Mouse (Mus musculus) heart, embryonic 16.5 days (tissue): ENCODE data around the gene Pam. TPM values are rescaled to one million over a fixed set of nuclear protein-coding genes. Genes with fewer than 3 reads are reported as not detected.
"Not testable (repeated sequence)": the region's sequence is repeated elsewhere in the genome, so short reads cannot be mapped to it uniquely, and the experiment has no call there.

Source experiments
- ATAC-seq: fragments of 200-750 bp; cut with Nextera tagmentation; replicated peaks from 2 replicates; pipeline ENCODE4 v1.8.0; 2017; ENCODE audit warnings: moderate number of reproducible peaks; ENCODE audit not compliant: insufficient read depth, low FRiP score; ENCODE audit errors: extremely low read depth
- H3K27ac ChIP-seq: fragments of 300-500 bp; sonication (generic); 2 replicates; pipeline ENCODE4 v1.5.1; 2014; ENCODE audit warnings: mild to moderate bottlenecking, low read length, control low read depth, moderate library complexity
- H3K27me3 ChIP-seq: fragments of 300-500 bp; sonication (generic); 2 replicates; pipeline ENCODE4 v1.6.1; 2014; ENCODE audit warnings: low read length, mixed read lengths; ENCODE audit not compliant: control insufficient read depth, insufficient read depth
- H3K36me3 ChIP-seq: fragments of 300-500 bp; sonication (generic); 2 replicates; pipeline ENCODE4 v1.6.1; 2014; ENCODE audit not compliant: control insufficient read depth, insufficient read depth
- H3K4me1 ChIP-seq: fragments of 300-500 bp; sonication (generic); 2 replicates; pipeline ENCODE4 v1.6.1; 2014; ENCODE audit warnings: low read length, mixed read lengths; ENCODE audit not compliant: control insufficient read depth, insufficient read depth
- H3K4me2 ChIP-seq: fragments of 300-500 bp; sonication (generic); 2 replicates; pipeline ENCODE4 v1.6.1; 2014; ENCODE audit warnings: low read depth, mild to moderate bottlenecking, control low read depth, low read length
- H3K4me3 ChIP-seq: fragments of 300-500 bp; sonication (generic); 2 replicates; pipeline ENCODE4 v1.5.1; 2014; ENCODE audit warnings: mild to moderate bottlenecking, control low read depth, low read length
- H3K9ac ChIP-seq: fragments of 300-500 bp; sonication (generic); 2 replicates; pipeline ENCODE4 v1.6.1; 2014; ENCODE audit warnings: low read length, control low read depth
- H3K9me3 ChIP-seq: fragments of 300-500 bp; sonication (generic); replicated peaks from 2 replicates; pipeline ENCODE4 v1.6.1; 2016; ENCODE audit warnings: low read length; ENCODE audit not compliant: control insufficient read depth
- WGBS: fragments of 180-500 bp; shearing (Covaris S2); extraction: QIAGEN DNeasy Blood & Tissue Kit; methylation state at CpG from one replicate; pipeline ENCODE4 v1.1.7; 2014; 5-methylcytosine and 5-hydroxymethylcytosine counted together
- polyA plus RNA-seq: library from polyadenylated mRNA; unstranded; fragments of >200 nt; fragmentation: Nextera tagmentation; extraction: Ambion mirVana; gene quantifications from 2 replicates; pipeline ENCODE4 v1.2.1, GENCODE M21; 2015

Pam gene
- polyA plus RNA-seq, 1 experiment from 2014 or later: 434 TPM

- peak overlapping the region; percentile 71 for H3K4me2 ChIP-seq
- no peak for ATAC-seq
- 25% methylated on average over 13 of the region's 13 CpGs for WGBS
These were observed 119.4 kb downstream of the Pam start for GRCm38 (mm10) chr1:97976072-97976471.

DNA sequence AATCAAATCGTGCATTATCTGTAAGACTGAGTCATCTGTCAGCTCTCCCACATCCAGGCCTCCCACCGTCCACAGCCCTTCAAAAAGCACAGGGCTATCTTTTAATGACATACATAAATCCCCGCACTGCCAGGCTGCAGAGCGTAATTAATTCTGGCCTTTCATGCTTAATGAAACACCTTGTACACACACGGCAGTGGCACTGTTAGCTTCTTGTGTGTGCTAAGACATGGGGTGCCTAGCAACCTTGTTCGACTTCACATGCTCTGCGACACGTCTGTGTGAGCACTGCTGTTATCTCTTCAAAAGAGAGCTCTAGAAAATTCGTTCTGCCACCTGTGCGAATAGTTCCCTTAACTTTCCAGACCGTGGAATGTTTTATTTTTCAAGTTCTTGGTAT is 120.5 kb downstream of the Pam start:
- H3K27me3 ChIP-seq: no peaks in the 10 kb centered on the region
- peak overlapping the region; percentile 61 for H3K4me3 ChIP-seq
- H3K9me3 ChIP-seq: no peaks in the 10 kb centered on the region
- H3K4me2 ChIP-seq: peak overlapping the region; percentile 71
- 26% methylated on average over 11 of the region's 11 CpGs for WGBS
- no peak for ATAC-seq
- H3K36me3 ChIP-seq: peaks cover 6% of the 10 kb centered on the region; the same call in 1 of the 2 replicates
- H3K4me1 ChIP-seq: peaks cover 20% of the 10 kb centered on the region
- peak overlapping the region; percentile 65 for H3K27ac ChIP-seq
- H3K9ac ChIP-seq: peak overlapping the region; percentile 72

More at GRCm38 (mm10) chr1:97976072-97976471, 119.4 kb downstream of the Pam start:
- H3K27ac ChIP-seq: peak overlapping the region; percentile 99
- no peaks in the 10 kb centered on the region for H3K9me3 ChIP-seq
- peaks cover 27% of the 10 kb centered on the region for H3K4me1 ChIP-seq
- 0 out of 2 replicates have a peak, but pooled peaks cover 6% of the 10 kb centered on the region for H3K36me3 ChIP-seq
- H3K27me3 ChIP-seq: no peaks in the 10 kb centered on the region
- peak overlapping the region; percentile 95 for H3K9ac ChIP-seq
- H3K4me3 ChIP-seq: peak overlapping the region; percentile 79

GRCm38 (mm10) chr1:97969765-97970164 is 125.7 kb downstream of the Pam start:
- no peak overlapping the region for H3K27ac ChIP-seq
- peaks cover 35% of the 10 kb centered on the region for H3K4me1 ChIP-seq
- no peak overlapping the region for H3K9ac ChIP-seq
- 29% methylated on average over 4 of the region's 4 CpGs for WGBS
- no peak overlapping the region for H3K4me3 ChIP-seq
- no peak overlapping the region for H3K4me2 ChIP-seq
- no peaks in the 10 kb centered on the region for H3K9me3 ChIP-seq
- H3K27me3 ChIP-seq: no peaks in the 10 kb centered on the region
- ATAC-seq: no peak
- H3K36me3 ChIP-seq: peaks cover 13% of the 10 kb centered on the region; the same call in 1 of the 2 replicates

GRCm38 (mm10) chr1:97963711-97964110 is 131.7 kb downstream of the Pam start:
- Histone ChIP-seq H3K9ac (no peak overlapping the region), H3K9me3 (no peaks in the 10 kb centered on the region), H3K4me3 (no peak overlapping the region), H3K36me3 (peaks cover 7% of the 10 kb centered on the region), H3K27ac (no peak overlapping the region), H3K27me3 (no peaks in the 10 kb centered on the region), H3K4me1 (peaks cover 41% of the 10 kb centered on the region), H3K4me2 (no peak overlapping the region)
- no peak for ATAC-seq
- WGBS: 47% methylated on average over 2 of the region's 2 CpGs

DNA sequence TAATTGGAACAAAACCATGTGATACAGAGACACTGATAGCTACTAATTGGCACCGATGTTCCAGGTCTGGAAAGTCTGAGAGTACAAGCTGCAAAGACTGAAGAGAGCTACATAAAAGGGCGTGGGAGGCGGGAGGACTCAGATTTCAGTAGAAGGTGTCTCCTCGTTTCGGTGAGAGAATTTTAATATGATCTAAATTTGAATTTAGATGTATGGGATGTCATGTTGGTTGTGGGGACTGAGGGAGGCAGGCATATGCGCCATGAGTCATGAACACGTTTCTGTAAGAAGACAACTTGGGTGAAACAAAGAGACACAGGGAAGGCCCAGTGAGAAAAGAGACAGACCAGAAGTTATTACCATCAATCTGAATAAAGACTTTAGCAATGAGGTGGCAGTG is 133.3 kb downstream of the Pam start:
- WGBS: 72% methylated on average over 7 of the region's 7 CpGs
- ATAC-seq: no peak

GRCm38 (mm10) chr1:97960681-97961080 is 134.8 kb downstream of the Pam start:
- 87% methylated on average over 3 of the region's 3 CpGs for WGBS
- no peaks in the 10 kb centered on the region for H3K27me3 ChIP-seq
- no peak overlapping the region for H3K27ac ChIP-seq
- ATAC-seq: no peak
- H3K4me2 ChIP-seq: no peak overlapping the region
- H3K9ac ChIP-seq: no peak overlapping the region
- peaks cover 32% of the 10 kb centered on the region for H3K4me1 ChIP-seq
- H3K36me3 ChIP-seq: peaks cover 5% of the 10 kb centered on the region
- no peaks in the 10 kb centered on the region for H3K9me3 ChIP-seq
- no peak overlapping the region for H3K4me3 ChIP-seq

More for the DNA sequence above, 133.3 kb downstream of the Pam start:
- Histone ChIP-seq H3K27ac (no peak overlapping the region), H3K9ac (no peak overlapping the region), H3K36me3 (peaks cover 7% of the 10 kb centered on the region), H3K27me3 (no peaks in the 10 kb centered on the region), H3K4me3 (no peak overlapping the region), H3K9me3 (no peaks in the 10 kb centered on the region), H3K4me1 (peaks cover 36% of the 10 kb centered on the region), H3K4me2 (no peak overlapping the region)

DNA sequence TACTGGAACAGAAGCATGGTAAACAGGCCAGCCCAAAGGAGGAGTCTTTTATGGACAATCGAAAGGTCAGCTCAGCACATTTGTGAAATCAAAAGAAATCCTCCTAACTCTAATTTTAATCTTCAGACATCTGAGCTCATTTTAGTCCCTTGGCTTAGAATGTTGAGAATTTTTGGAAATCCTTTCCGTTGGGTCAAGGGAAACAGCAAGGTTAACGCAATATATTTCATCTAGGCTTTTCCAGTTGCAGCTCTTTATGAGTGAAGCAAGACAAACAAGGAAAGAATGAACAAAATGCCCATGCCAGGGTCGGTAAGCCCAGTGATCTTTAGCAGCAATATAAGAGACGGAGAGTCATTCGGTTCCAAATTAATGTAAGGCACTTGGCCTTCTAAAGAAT is 135.3 kb downstream of the Pam start:
- Histone ChIP-seq H3K4me2 (no peak overlapping the region), H3K4me1 (peaks cover 36% of the 10 kb centered on the region), H3K4me3 (no peak overlapping the region), H3K27ac (no peak overlapping the region), H3K36me3 (peaks cover 5% of the 10 kb centered on the region), H3K9me3 (no peaks in the 10 kb centered on the region), H3K9ac (no peak overlapping the region), H3K27me3 (no peaks in the 10 kb centered on the region)
- no peak for ATAC-seq
- 93% methylated on average over 6 of the region's 6 CpGs for WGBS

DNA sequence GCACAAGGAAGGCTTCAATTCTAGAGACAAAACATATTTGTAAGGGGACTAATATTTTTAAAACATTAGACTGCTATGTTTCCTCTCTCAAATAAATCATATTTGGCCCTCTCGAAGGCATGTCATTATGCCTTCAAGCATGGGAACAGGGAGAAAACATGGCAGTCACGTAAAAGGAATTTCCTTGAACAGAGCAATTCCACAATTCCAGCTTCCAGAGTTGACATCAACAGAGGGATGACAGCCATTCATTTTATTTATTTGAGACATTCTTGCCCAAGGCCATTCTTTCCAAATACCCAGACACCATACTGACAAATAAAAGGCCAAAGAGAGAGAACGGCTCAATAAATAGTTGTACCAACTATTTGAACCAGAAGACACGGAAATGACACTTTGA is 136.7 kb downstream of the Pam start:
- peaks cover 31% of the 10 kb centered on the region for H3K4me1 ChIP-seq
- 85% methylated on average over 4 of the region's 4 CpGs for WGBS
- H3K36me3 ChIP-seq: peaks cover 5% of the 10 kb centered on the region
- ATAC-seq: no peak
- H3K27me3 ChIP-seq: no peaks in the 10 kb centered on the region
- no peak overlapping the region for H3K27ac ChIP-seq
- no peak overlapping the region for H3K4me2 ChIP-seq
- H3K9me3 ChIP-seq: no peaks in the 10 kb centered on the region
- no peak overlapping the region for H3K4me3 ChIP-seq
- no peak overlapping the region for H3K9ac ChIP-seq

DNA sequence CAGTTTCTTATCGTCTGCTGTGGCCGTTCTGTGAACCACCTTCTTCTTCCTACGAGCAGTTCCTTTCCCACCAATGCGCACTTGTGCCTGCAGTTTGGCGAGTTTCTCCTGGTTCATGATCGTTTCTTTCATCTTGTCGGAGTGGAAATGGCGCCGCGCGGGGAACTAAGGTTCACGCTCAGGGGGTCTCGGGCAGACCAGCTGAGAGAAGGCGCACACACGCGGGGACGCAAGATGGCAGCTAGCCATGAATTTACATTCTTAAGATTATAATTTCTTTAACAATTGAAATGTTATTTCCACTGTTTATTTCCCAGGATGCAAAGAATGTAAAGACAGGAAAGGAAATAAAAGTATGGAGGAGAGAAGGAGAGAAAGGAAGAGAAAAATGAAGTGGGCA is 146.2 kb downstream of the Pam start:
- not testable (repeated sequence) for H3K9ac ChIP-seq, H3K4me2 ChIP-seq, H3K4me3 ChIP-seq, H3K27me3 ChIP-seq, H3K27ac ChIP-seq, H3K4me1 ChIP-seq, H3K9me3 ChIP-seq, ATAC-seq, H3K36me3 ChIP-seq
- 83% methylated on average over 17 of the region's 17 CpGs for WGBS
